Mouse (Mus musculus): ENCODE data around the gene Tefm. TPM values are rescaled to one million over a fixed set of nuclear protein-coding genes. Genes with fewer than 3 reads are reported as not detected.
A peak's percentile ranks its signal among the peaks of the same experiment; 100 is the strongest.

The Tefm gene
- total RNA-seq, 2 experiments from 2014 or later, result 26.8 to 27.3 TPM

DNA sequence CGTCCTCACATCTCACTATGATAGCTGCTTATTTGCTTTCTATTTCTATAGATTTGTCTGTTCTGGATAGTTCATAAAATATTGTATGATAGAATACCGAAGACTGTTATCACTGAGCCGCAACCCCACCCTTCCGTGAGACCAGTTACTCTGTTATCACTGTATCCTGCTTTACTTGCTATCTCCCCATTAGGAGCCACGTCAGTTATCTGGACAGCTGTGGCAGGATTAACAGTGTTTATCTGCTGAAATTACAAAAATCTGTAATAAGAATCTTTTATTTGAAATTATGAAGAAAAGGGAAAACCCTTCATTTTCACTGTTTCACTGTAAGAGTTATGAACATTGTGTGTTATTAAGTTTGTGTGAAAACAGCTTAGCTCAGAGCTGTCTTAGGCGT, 40.7 kb downstream of the Tefm start:
- 0 out of 2 replicates have a peak, but pooled peaks have one; percentile 11 for ATAC-seq (replicated peaks; ENCODE audit: poor library complexity)

DNA sequence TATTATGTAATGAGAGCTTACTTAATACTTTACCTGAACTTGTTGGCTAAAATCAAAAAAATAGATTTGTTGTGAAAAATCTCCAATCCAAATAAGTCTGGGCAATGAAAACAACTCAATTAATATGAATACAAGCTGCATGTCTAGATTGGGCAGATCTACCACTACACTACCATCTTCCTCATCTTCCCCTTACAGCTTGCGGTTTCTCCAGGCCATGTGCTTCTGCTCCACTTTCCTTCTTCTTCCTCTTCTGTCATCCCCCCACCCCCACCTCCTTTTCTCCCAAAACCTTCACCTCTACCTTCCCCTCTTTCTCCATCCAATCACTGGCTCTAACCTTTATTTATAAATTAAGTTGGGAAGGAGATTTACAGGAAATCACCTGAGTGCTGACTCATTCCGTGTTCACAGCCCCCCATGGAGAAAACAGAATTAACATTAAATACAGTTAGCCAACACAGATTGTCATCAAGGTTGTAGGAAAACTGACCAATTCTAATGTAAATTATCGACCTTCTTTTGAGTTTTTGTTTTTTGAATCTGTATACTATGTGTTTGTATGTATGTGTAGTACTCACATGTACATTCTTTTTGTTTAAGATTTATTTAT, 43.4 kb downstream of the Tefm start:
- ATAC-seq (replicated peaks; ENCODE audit: poor library complexity), result no peak

DNA sequence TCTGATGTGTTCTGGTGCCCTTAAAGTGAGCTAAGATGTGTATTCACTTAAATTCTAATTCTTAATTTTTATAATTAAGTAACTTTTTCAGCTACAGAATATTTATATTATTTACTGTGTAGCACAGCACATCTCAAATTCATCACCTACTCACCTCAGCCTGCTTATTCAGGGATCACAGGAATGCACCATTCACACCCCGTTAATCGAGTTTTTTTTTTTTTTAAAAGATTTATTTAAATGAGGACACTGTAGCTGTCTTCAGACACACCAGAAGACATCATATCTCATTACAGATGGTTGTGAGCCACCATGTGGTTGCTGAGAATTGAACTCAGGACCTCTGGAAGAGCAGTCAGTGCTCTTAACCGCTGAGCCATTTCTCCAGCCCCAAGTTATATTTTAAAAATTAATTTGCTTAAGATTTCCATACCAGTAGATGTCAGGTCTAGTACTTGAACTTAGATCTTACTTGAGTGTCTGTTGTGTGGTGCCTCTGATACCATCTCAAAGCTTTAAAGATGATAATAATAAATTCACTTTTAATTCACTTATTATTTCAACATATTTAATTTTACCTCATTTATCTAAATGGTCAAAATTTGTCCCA, 51.3 kb downstream of the Tefm start:
- no peak for ATAC-seq (replicated peaks; ENCODE audit: poor library complexity)

DNA sequence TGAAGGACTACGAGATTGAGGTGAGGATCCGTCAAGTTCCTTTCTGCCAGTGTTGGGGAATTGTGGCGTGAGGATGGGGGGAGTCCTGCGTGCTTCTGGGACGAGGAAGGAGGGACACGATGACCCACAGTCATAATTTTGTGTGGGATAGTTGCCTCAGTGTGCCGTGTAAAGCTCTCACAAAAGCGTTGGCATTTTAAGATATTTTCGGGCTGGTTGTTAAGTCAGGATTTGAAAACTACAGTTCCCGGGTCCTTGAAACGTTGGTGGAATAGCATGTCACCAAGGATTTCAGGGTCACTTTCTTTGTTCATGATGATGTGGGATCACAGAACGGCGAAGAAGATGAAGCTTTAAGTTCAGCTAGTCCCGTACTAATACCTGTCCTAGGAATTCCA, 52.2 kb downstream of the Tefm start:
- ATAC-seq (replicated peaks; ENCODE audit: poor library complexity), result no peak

DNA sequence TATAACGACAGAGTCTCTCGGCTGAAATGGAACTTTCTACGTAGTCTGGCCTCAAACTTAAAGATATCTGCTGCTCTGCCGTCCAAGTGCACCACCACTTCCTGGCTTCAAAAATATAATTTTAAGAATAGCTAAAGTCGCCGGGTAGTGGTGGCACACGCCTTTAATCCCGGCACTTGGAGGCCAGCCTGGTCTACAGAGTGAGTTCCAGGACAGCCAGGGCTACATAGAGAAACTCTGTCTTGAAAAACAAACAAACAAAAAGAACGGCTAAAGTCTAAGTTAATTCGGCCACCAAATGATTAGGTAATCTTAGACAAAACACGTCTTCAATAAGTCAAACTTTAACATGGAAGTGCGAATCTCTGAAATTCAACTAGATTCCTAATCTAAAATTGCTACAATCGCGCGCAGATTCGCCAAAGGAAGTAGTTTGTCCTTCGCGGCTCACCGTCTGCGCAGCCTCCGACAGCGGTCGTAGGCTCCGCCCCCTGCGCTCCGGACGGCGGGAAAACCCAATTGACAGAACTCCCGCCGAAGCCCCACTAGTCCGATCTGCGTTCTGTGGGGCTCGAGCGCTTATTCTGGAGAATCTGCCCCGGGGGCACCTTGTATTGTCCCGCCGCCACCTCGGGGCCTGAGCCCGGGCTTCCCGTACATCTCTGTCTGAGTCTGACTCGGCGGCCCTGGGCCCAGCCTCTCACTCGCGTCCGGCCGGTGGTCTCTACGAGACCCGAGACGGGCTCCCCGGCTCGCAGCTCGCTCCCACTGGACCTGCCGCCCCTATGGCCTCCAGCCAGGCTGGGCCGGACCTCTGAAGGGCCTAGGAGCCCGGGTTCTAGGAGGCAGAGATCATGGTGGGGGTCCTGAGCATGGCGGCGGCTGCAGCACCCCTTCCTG, 52.8 kb downstream of the Tefm start, which contains the start of gene Atad5:
Atad5 (plus strand) TSS at position 484 of the 900 bp plus-strand sequence.
- ATAC-seq (replicated peaks; ENCODE audit: poor library complexity), result peak; percentile 81

DNA sequence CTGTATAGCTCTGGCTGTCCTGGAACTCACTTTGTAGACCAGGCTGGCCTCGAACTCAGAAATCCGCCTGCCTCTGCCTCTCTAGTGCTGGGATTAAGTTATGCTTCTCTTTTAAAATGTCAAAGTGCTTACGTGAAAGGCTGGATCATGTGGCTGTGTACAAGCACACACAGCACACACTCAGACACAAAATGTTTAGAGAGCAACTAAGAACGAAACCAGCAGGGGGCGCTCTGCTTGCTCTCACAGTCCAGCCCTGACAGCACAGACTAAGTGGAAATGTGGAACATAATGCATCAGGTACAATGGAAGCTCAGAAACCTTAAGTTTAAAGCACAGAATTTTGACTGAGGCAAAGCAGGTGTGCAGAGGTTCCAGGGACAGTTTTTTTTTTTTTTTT, 55.1 kb downstream of the Tefm start:
- ATAC-seq (replicated peaks; ENCODE audit: poor library complexity), result peak; percentile 83

Other genes with a start within 250 kb of the Tefm start
- gene Utp6, start 179.8 kb downstream of the Tefm start, total RNA-seq (2015), result 29.3 and 29.5 TPM in 2 replicates
- gene Utp6, start 179.8 kb downstream of the Tefm start, total RNA-seq (2017), result 112 and 156 TPM in 2 replicates
- 138 and 147 TPM in 2 replicates for gene Suz12, start 149.1 kb downstream of the Tefm start, total RNA-seq (2015)
- 81.3 and 101 TPM in 2 replicates for gene Suz12, start 149.1 kb downstream of the Tefm start, total RNA-seq (2017)
- gene Crlf3, start 61.2 kb downstream of the Tefm start, total RNA-seq (2015), result 65.2 and 69.4 TPM in 2 replicates
- 87.4 and 95.7 TPM in 2 replicates for gene Crlf3, start 61.2 kb downstream of the Tefm start, total RNA-seq (2017)
- 37.0 and 42.8 TPM in 2 replicates for gene Atad5, start 52.8 kb downstream of the Tefm start, total RNA-seq (2015)
- 28.2 and 42.1 TPM in 2 replicates for gene Atad5, start 52.8 kb downstream of the Tefm start, total RNA-seq (2017)
- 0.07 and 0.17 TPM in 2 replicates for gene Adap2, start 11.9 kb upstream of the Tefm start, total RNA-seq (2015)
- 0.12 and 0.61 TPM in 2 replicates for gene Adap2, start 11.9 kb upstream of the Tefm start, total RNA-seq (2017)
- gene Rnf135, start 41.7 kb upstream of the Tefm start, total RNA-seq (2015), result 4.5 and 7.9 TPM in 2 replicates
- 4.8 and 6.5 TPM in 2 replicates for gene Rnf135, start 41.7 kb upstream of the Tefm start, total RNA-seq (2017)
- 64.7 and 66.6 TPM in 2 replicates for gene Rhot1, start 66.8 kb upstream of the Tefm start, total RNA-seq (2015)
- gene Rhot1, start 66.8 kb upstream of the Tefm start, total RNA-seq (2017), result 50.6 and 51.4 TPM in 2 replicates
- gene Rhbdl3, start 158.7 kb upstream of the Tefm start, total RNA-seq (2015), result 0.42 and 0.52 TPM in 2 replicates
- gene Rhbdl3, start 158.7 kb upstream of the Tefm start, total RNA-seq (2017), result 0.50 and 1.0 TPM in 2 replicates
- 5.6 and 6.1 TPM in 2 replicates for gene 5730455P16Rik, start 235.9 kb upstream of the Tefm start, total RNA-seq (2015)
- gene 5730455P16Rik, start 235.9 kb upstream of the Tefm start, total RNA-seq (2017), result 9.0 and 11.3 TPM in 2 replicates
- gene Zfp207, start 241.1 kb upstream of the Tefm start, total RNA-seq (2015), result 389 and 414 TPM in 2 replicates
- 215 and 254 TPM in 2 replicates for gene Zfp207, start 241.1 kb upstream of the Tefm start, total RNA-seq (2017)

Data from megakaryocyte progenitor cell, adult 5-6 weeks (primary cell).